Mouse (Mus musculus) cortical plate, adult 2 months (tissue): Measurements from ENCODE around the gene Ric8b.

ENCODE experiments used
- CTCF ChIP-seq: fragments of 200-500 bp; IDR thresholded peaks from 2 replicates; pipeline ENCODE4 v1.5.1; 2011; ENCODE audit warnings: mild to moderate bottlenecking, control low read depth, low read length; ENCODE audit not compliant: insufficient read depth; ENCODE audit errors: extremely low read depth
- POLR2A ChIP-seq: fragments of 200-500 bp; IDR thresholded peaks from 2 replicates; pipeline ENCODE4 v1.6.1; 2011; ENCODE audit warnings: mild to moderate bottlenecking, low read length, control low read depth; ENCODE audit not compliant: insufficient read depth; ENCODE audit errors: extremely low read depth

DNA sequence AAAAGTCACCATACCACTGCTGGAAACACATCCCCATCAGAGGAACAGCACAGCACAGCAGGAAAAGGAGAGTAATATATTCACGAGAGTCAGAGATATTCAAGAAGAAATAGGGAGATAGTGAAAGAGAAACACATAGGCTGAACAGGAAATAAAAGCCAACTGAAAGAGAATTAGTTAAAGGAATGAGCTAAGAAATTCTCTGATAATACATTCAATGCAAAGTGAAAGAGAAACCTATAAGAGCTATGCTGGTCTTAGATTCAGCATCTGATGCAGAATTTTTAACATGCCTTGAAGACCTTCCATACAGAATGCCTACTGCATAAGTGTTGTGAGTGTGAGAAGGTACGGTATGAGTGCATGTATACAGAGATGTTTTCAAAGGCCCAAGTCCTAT is 34.9 kb upstream of the Ric8b start:
- no peak for TF ChIP-seq CTCF
- TF ChIP-seq POLR2A = no peak
